Mouse (Mus musculus): ENCODE data around the gene Prr5l.
A peak's percentile ranks its signal among the peaks of the same experiment; 100 is the strongest.
"Not testable (repeated sequence)": the region's sequence is repeated elsewhere in the genome, so short reads cannot be mapped to it uniquely, and the experiment has no call there.

Gene Prr5l

DNA sequence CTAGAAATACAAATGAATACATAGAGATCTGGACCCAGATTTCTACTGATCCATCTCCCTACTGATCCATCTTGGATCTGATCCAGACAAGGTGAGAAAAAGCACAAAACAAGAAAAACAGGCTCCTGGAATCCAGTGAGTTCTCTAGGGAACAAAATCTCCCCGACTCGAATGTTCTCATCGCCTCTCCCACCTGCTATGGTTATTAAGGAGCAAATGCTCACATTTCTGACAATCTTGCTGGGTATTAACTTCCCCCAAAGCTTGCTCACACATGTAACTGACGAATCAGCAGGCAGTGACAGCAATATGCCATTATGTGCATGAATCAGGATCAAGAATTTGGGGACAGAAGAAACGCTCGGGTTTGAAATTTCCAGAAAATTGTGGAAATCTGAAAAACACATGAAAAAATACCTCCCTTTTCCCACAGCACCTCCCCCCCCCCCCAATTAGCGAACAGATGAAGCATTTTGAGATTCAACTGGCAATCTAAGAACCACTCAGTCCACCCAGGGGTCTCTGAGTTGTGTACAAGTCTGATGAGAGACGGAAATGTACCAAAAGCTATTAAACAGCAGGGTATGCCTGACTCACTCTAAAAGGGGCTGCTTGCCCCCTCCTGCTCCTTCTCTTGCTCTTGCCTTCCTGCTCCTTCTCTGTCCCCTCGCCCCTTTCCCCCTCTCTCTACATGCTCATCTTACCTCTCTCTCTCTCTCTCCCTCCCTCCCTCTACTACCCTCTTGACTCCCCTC is 123.1 kb downstream of the Prr5l start:
- DNase-seq = no peak

DNA sequence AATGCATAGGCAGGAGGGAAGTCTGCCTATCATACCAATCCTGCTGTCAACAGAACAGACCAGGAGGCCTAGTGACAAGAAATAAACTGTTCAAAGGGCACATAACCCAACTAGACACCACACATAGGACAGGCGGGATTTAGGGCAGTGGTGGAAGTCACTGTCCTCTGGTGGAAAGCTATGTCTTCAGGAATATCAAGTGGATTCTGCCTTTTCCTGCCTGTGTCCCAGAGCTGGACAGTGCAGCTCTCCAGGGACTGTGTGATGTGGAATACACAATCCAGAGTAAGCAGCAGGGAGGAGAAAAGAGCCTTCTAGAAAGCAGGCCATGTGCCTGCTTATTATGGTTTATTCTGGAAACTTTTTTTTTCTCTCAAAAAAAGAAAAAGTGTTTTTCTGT is 125.0 kb downstream of the Prr5l start:
- DNase-seq = no peak

DNA sequence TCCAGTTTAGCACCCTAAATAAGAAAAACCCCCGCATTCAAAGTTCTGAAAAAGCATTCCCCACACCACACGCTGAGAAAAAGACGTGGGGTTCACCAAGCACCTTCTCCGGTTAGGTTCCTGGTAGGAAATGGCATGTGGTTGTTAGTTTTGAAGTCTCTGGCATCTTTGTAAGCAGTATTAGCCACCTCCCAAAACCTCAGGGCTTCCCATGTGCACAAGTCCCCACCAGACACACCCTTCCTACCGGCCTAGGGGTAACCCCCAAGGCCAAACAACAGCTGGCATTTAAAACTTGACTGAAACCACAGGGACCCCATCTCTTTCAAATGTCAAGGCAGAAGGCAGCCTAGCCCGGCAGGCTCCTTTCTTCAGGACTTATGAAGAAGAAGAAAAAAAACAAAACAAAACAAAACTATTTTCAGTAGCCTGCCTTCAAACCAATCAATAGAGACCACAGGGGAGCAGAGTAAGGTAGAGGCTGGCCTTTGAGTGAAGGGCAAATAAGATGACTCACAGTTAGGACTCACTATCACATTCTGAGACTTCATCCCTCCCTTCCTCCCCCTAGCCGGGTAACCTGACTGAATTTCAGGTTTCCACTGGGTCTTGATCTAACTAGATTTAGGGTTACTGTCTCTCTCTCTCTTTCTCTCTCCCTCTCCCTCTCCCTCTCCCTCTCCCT is 126.6 kb downstream of the Prr5l start:
- DNase-seq = no peak

DNA sequence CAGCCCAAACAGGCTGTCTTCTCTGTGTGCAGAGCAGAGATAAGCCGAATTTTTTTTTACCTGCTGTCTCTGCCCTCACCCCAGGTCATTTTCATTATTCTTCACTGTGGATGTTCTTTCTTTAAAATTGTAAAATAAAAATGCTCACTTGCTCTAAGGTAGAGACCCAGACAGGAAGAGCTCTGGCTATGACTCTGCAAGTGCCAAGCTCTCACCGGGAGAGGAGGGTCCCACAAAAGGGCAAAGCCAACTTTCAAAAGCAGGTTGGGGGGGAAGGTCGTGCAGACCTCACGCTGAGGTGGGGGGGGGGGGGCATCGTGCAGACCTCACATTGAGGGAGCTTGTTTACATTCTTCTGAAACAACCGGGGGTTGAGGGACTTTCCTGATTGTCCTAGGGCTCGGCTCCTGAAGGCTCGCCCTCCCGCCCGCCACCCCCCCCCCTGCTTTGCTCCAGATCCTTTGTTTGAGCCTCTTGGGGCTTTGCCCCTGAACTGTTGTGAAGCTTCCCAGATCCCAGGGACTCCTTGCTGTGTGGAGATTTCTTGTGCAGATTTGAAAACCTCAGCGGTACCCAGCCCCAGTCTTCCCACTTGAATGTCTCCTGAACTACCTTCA is 127.8 kb downstream of the Prr5l start:
- no peak for DNase-seq

DNA sequence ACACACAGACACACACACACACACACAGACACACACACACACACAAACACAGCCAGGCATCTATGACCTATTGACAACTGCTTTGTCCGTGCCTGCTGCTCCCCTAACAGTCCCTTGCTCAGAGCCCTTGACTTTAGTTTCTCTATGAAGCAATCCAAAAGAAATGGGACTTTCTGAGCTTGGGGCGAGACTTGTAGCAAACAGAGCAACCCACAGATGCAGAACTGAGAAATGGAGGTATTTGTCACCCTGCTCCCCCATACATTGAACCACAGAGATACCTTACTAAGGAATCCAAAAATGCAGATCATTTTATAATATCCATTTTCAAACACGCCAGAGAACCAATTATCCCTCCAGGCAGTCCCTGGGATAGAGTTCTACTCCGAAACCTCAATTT is 128.4 kb downstream of the Prr5l start:
- no peak for DNase-seq

DNA sequence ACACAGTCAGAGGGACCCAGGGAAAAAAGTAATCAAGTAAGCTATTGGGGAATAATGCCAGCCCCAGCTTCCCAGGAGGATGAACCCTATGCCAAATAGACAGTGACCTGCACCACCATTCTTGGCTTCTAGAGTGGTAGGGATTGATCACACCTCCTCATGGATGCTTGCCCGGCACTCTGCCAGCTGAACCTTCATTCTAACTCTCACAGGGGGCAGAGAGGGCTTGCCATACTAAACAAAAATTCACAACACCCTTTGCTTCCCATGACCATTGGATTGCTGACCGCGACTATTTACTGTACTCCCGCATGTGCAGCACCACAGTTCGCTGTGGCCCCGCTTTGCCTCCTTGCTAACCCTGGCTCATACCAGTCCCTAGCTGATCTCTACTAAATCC is 129.8 kb downstream of the Prr5l start:
- DNase-seq = no peak

DNA sequence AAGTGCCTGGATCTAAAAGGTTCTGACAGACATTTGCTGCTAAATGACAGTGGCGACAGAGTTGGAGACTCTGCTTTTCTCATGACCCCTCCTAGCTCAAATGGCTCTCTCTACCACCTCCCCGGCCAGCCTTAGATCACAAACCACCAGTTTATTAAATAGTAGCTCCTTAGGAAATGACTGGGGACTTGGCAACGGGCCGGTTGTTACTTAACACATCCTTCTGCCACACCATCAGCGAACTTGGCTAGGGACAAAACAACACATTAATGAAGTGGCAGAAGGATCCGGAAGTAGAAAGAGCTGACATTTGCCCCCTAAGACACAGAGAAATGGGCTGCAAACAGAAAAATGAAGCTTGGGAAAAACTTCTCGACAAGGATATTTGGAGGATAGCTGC is 130.4 kb downstream of the Prr5l start:
- peak; percentile 85 for DNase-seq

DNA sequence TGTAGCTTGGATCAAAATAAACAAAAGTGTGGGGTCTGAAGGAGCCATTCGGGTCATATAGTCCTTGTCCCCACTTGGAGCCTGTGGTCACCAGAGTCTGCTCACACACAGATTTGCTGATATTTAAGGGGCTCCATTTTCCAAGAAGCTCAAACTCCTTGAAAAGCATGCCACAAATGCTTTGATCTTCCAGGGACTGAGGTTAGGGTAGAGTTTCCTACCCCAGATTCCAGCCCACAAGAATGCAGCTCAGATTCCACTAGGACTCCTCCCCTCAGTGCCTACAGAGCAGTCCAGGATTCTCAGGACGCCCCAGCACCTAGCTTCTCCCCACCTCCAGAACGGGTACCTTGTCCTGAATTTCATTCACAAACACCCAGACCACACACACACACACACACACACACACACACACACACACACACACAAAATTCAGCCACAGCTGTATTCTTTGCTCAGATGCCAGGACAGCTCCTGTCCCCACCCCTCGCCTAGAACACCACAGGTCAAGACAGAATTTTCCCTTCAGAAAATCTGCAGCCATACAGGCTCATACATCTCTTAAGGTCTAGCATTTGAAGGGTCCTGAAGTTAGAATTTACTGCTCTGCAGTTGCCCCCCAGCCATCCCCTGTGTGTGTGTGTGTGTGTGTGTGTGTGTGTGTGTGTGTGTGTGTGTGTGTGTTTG is 131.4 kb downstream of the Prr5l start:
- DNase-seq = no peak

DNA sequence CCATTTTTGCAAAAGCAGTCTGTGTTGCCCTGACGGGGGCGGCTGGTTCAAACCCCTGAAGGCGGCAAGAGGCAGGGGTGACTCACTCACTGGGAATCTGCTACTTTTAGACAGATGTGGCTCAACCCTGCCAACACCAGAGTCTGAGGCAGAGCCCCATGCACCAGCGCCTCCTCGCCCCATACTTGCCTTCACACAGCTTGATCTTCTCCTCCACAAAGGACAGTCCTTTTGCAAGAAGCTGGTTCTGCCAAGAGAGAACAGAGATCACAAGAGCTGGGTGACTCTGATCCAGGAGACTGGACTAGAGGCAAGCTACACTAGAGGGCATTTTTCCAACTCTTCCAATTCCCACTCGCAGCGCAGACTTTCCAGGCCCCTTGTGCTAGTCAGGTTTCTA is 136.3 kb downstream of the Prr5l start:
- DNase-seq = peak; percentile 43

DNA sequence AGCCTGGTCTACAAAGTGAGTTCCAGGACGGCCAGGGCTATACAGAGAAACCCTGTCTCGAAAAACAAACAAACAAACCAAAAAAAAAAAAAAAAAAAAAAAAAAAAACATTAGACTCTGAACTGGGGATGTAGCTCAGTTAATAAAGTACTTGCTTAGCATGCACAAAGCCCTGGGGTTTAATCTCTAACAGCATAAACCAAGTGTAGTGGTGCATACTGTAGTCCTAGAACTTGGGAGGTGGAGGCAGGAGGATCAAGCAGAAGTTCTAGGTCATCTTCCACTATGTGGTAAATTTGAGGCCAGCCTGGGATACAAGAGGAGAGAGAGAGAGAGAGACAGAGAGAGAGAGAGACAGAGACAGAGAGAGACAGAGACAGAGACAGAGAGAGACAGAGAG is 137.2 kb downstream of the Prr5l start:
- not testable (repeated sequence) for DNase-seq

DNA sequence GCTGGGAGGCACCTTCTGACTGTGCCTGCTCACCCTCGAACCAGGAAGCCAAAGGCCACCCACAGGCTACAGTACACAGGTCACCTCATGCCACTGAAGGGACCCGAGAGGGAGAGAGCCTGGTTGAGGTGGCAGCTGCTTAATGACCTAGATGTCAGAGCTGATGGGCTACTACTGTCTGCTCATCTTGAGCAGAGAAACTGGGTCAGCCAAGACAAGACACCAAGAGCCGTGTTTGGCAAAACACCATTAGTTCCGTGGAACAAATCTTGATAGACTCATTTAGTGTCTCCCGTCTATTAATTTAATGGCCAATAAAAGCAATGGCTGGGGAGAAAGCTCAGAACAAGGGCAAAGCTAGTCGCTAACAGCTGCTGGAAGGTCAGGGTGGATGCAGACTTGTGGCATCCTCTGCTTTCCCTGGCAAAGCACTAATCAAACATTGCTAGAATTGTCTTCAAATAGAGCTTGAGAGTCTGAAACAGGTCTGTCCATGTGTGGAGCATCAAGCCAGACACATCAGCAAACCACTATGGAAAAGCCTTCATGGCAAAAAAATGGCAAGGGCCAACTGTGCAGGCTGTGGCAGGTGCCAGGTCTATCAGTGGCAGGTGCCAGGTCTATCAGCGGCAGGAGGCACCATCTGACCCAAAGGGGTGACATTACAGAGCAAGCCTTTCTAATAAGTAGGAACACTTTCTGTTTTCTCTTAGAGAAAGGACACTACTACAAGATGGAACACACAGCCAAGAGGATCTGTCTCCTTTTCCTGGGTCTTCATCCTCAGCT is 140.6 kb downstream of the Prr5l start:
- no peak for DNase-seq

DNA sequence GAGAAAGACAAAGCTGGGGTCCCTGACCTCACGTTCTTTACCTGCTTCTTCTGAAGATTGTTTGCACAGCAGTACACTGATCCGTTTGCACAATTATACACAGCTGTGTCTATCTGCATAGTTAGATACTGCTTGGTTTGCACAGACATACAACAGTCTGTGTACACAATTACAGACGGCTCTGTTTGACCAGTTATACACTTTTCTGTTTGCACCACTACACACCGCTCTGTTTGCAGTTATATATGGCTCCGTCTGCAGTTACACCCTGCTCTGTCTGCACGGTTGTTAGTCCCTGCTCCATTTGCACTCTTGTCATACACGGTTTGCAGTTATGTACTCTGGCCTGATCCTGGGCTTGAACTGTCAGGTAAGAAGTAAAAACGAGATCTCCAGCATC is 141.2 kb downstream of the Prr5l start:
- DNase-seq = no peak

DNA sequence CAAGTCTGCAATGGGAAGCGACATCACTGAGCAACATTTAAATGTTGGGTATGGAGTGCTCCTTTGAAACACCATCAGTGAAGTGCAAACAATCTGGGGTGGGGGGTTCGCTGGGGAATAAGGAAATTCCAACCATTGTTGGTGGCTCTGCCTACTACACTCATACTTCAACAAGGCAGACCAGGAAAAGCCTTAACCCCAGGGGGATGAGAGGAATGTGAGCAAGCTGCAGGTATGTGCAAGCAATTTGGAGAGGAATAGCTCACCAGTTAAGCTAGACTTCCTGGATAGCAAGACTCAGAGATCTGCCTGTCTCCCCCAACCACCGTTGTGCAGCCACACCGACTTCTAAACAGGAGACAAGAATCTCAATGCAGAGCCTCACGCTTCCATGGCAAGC is 142.9 kb downstream of the Prr5l start:
- no peak for DNase-seq

DNA sequence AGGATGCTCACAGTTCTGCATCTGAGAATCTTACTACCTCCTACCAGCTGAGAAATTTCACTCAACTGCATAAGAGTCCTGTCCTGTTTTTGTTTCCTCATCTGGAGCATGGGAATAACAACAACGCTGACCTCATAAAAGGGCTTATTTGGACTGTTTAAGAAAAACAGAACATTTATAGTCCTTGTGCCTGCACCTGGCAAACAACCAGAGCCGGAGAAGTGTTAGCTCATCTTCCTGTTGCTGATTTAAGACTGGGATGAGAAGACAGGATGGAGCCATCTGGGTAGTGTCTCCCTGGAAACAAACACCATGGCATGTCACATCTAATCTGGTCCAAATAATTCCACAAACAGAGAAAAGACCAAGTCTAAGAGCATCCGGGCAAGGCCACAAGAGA is 149.3 kb downstream of the Prr5l start:
- peak; percentile 72 for DNase-seq

DNA sequence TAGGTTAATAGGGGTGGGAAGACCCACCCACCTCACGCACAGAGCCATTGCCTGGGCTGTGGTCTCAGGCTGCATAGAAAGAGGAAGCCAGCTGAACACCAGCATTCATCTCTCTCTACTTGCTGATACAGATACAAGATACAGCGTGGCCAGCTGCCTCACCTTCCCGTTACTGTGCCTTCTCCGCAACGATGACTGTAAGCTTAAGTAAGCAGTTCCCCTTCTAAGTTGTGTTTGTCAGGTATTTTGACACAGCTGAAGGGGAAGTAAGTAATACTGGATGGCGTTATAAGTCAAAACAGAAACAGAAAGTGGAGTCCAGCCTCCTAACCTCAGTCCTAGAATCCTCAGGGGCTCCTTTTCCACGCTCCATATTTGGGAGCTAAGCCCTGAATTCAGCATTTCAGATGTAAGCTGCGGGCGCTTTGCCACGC is 150.0 kb downstream of the Prr5l start:
- no peak for DNase-seq

DNA sequence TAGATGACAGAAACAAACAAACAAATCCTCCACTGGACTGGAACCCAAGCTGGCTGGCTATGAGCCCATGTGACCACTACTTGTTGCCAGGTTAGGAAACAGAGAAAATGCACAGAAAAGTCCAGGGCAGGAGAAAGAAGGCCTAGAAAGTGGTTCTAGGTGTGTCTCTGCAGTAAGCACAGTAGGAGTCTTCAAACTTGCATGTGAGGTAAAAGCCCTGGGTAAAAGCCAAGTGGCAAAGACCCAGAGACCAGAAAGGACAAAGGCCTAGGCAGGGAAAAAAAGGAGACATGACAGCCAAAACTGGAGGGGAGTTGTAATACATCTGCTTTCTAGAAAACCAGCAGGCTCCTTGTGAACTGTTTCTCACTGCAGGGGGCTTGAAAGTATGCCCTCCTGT is 151.9 kb downstream of the Prr5l start:
- DNase-seq = peak; percentile 52

DNA sequence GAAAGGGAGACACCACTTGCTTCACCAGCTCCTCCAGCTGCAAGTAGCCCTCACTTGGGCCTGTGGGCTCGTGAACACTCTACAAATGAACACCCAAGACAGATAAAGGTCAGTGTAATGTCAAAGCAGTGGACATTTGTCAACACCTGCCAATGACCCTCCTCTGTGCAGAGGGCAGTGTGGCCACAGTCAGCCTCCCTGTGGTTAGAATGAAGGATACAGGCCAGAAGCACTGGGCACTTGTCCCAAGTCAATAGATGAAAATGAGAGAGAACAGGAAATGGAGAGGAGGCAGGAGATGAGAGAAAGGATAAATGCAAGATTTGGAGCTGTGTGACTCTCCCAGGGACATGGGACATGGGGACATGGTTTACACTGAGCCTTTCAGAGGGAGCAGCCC is 153.4 kb downstream of the Prr5l start:
- DNase-seq = no peak

DNA sequence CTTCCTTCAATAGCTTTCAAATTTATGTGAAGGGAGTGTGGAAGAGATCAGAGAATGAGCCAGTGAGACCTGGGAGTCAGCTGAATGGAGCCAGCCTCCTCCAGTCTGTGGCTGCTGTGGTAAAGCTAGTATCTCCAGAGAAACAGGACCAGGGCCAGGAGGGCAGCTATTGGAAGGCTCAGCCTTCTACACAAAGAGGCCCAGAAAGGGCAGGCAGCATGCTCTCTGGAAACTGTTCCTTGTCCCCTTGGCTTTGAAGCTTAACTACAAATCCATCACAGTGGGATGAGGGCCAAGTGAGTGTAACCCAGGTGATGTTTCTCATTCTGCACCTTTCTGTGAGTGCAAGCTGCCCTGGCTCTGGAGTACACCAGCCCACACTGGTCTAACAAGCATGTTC is 155.0 kb downstream of the Prr5l start:
- no peak for DNase-seq

DNA sequence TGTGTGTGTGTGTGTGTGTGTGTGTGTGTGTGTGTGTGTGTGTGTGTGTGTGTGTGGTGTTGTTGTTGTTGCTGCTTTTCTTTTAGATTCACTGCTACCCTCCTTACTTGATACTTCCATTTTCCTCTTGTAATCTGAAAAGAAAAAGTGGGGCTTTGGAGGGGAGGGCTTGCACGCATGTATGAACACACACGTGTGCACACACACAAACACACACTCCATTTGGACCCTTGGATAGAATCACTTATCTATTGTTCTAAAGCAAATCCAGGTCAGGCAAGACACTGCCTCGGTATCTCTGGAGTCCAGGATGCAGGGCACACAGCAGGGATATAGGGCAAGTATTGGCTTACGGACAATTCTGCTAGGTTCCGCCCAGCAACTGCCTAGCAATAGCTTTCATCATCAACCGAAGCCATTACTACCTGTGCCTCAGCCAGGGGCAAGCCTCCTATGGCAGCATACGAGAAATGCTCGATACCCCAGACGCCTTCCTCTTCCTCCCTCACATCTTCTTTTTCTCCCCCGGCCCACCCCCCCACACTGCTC is 159.4 kb downstream of the Prr5l start:
- DNase-seq = no peak

DNA sequence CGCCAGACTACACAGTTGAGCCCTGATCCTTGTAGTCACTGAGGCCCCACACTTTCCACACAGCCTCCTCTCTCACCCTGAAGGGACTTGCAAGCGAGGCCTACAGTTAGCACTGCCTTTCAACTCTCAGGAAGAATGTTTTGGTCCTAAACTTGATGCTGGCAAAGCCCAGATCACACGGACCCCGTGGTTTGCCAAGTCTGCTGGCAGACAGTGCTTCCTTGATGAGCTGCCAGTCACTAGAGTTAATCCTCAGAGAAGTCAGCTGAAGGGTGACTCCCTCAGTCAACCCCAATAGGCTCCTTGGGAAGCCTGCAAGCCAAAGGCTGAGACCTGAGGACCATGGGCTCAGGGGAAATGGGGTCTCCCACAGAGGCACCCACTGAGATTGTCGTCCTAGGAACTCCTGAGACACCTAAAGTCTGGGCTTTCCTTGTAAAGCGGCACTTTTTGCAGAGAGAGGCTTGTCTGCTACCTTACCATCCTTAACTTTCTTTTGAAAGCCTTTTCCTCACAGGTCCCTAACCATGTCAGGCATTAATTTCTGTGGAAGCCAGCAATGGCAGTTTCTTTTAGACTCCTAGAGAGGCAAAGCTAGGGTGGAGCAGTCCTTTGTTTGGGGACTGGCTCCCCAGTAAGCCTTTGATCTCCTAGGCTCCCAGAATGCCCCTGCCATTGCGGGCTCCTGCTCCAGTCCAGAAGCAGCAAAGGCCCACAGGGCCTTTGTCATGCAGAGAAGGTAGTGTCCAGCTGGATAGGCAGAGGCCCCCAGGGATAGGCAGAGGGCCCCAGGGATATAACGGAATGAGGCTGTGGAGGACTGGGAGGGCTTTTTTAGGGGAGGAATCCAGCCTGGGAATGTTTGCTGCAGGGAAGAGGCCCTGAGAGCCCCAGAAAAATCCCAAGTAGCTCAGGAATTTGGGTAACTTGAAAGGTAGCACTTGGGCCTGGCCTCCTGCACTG is 160.2 kb downstream of the Prr5l start:
- DNase-seq = peak; percentile 42

DNA sequence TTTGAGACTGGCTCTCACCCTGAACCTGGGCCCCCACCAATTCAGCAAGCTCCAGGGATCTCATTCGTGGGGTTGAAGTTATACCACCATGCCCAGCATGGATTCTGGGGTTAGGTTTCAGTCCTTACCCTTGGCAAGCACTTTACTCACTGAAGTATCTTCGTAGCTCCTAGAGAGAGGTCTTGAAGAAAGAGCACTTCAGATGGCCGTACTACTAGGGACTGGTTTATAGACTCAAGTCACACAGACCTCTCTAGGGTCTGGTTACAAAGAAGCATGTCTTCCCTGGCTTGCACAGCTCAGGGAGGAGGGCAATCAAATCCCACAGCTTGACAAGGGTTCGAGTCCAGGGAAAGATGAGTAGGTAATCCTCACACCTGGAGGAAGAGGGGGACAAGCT is 161.0 kb downstream of the Prr5l start:
- DNase-seq = no peak

Data from lung, postnatal 14 days (tissue).